Mouse (Mus musculus) T-helper 2 cell (primary cell): ENCODE measurements around the gene Nrg3.
"Not testable (repeated sequence)": the region's sequence is repeated elsewhere in the genome, so short reads cannot be mapped to it uniquely, and the experiment has no call there.

Experiments
- in situ Hi-C: fragments of 300-600 bp; cut with MboI, MseI; formaldehyde crosslinking; loops from one replicate; pipeline ENCODE4 v1.15.1; 2025; ENCODE audit warnings: high pct_unique_total_duplicates

The Nrg3 gene

DNA sequence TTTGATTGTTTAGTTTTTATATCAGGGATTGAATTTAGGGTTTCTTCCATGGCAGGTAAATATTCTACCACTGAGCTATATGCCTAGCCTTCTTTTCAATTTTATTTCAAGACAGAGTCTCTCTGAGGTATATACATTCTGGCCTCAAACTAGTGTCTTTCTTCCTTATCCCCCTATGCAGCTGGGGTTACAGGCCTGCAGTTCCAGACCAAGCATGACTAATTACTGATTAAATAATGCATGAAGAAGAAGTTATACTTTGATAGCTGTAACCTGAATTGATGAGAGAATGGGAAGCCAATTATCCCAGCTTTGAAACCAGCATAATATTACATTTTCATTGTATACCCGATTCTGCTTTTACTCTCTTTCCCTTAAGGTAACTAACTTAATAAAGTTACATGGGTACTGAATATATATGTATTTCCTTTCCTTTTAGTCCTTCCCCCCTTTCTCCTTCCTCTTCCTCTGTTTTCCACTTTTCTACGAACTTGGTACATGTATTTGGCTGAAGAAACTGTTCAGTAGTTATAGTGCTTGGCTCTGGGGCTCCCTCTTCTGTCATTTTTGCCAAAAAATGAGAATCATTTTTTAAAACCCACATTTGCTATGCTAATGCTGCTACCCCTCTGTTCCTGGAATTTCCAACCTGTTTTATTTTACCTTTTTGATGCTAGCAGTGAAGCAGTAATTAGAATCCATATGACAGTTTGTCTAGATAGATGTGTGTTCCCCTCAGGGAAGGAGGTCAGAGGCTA is 843.8 kb downstream of the Nrg3 start:
- in situ Hi-C loops: loop anchor here (10.0 kb wide), 1 partner anchor 744 kb away; no protein-coding TSS in a partner anchor

GRCm38 (mm10) chr14:38616969-38617368 is 855.9 kb downstream of the Nrg3 start:
- in situ Hi-C loops: no loop called here

- in situ Hi-C loops: no loop called here
Observed at GRCm38 (mm10) chr14:38597735-38598134, 875.2 kb downstream of the Nrg3 start.

DNA sequence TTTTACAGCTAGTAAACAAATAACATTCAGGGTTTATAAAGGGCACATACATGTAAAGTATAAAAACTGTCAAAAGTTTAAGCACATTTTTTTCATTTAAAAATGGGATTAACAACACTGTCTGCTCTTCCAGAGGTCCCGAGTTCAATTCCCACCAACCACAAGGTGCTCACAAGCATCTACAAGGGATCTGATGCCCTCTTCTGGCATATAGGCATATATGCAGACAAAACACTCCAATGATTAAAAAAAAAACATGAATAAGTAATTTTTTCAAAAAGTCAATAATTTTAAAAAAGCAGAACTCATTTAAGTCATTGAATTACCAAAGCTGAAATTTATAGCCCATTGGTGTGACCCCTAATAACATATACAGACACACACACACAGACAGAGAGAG is 878.6 kb downstream of the Nrg3 start:
- in situ Hi-C loops: no loop called here

DNA sequence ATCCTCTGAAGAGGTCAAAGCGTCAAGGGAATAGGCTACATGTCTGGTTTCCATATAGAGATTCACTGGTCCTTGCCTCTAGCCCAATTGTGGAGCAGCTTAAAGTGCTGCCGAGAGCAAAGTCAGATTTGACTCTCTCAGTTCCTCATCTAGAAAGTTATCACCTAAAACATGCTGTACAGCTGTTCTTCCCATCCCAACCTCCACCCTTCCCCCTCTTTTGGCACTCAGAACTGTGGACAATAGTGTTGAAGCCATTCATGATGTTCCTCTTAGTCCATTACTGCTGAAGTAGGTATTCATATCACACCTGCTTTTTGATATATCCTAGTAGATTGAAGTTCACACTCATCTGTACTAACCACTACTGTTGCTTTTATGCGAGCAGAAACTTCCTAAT is 896.1 kb downstream of the Nrg3 start:
- in situ Hi-C loops: no loop called here

DNA sequence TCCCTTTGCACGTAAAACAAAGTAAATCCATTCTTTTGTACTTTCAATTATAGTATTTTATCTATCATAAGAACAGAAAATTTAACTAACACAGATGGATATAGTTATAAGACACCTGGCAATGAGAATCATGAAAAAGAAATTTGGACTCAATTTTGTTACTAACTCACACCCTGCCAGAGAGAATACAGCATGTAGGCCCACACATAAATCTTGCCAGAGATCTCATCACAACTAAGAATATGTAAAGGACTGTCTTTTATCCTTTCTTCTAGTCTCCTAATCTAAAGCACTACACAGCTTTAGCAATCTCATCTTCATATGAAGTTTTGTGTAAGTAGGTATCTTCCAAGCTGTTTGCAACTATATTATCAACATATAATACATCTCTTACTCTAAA is 904.7 kb downstream of the Nrg3 start:
- in situ Hi-C loops: no loop called here

DNA sequence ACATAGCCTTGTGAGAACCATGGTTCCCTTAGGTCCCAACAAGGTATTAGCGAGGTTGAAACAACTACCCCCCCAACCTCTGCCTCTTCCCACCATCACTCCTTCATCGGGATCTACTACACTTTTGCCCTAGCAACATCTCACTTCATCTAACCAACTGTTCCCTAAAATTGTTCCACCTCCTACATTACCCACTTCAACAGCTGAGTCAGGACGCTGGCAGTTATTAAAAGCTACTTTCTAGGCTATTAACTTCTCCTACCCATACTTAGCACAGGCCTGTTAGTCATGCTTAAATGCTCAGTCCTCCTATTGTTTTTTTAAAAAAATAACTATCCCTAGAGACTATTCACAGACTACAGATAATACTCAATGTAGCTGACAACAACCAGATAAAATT is 906.7 kb downstream of the Nrg3 start:
- in situ Hi-C loops: no loop called here

DNA sequence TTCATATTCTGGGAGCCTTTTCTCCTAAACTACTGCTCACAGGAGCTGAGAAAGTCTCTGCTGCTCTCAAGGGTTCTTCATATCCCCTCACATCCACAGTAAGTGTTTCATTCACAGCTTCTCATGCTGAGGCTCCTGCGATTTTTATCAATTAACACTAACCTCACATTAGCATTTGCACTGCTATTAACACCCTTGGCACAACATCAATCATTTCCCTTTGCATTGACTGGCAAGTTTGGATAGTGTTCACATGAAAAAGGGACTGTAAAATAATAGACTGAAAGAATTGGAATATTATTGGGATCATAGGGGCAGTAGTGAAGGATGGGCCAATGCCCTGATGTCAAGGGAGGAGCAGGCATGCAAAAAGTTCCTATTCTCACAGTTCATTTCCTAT is 918.3 kb downstream of the Nrg3 start:
- in situ Hi-C loops: no loop called here

DNA sequence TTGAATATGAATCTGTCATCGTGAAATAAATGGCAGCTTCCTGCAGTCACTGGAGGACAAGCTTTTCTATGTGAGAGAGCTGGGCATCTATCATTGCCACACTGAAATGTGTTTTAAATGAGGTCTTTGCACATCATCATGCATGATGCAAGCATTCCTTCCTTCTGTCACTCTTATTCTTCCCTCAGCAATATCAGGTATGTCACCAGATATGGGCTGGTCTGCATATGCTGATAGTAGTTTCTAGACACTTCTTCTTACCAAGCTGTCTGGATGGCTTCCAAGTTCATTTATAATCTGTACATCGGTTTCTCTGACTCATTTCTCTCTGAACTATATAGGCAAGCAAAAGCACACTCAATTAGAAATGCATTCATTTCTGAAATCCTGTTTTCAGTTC is 925.6 kb downstream of the Nrg3 start:
- in situ Hi-C loops: no loop called here

GRCm38 (mm10) chr14:38535181-38535580 is 937.7 kb downstream of the Nrg3 start:
- in situ Hi-C loops: no loop called here

DNA sequence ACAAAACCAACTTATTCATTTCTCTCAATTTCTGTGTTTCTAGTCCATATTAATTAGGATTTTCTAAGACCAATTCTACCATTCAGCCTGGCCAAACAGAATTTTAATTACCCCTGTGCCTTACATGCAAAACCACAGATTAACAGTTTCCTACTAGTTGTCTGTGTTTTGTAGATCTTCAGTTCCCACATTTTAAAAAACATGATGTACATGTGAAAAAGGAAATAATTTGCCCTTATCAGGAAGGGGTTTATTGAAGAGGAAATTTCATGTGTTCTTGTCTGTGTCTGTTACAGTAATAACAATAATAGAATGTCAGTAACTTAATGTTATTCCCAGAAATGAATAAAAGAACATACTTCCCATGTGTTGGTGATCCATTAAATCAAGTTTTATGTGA is 939.4 kb downstream of the Nrg3 start:
- in situ Hi-C loops: no loop called here

- in situ Hi-C loops: no loop called here
Observed at GRCm38 (mm10) chr14:38516232-38516631, 956.7 kb downstream of the Nrg3 start.

DNA sequence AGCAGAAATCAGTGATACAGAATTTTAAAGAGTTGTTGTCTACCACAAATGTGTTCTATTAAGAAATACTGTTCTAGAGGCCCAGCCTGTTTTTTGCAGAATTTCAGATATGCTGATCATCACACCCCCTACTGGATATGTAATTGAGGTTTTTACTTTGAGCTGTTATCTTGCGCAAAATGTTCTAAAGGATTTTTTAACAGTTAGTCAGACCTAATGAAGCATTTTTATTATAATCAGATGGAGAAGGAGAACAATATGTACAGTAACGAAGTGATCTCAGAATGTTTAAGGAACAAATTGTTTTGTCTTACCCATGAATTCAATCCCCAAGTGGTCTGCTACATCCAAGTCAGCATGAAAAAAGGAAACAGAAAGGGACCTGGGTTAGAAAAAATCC is 963.9 kb downstream of the Nrg3 start:
- in situ Hi-C loops: no loop called here

- in situ Hi-C loops: no loop called here
Observed at GRCm38 (mm10) chr14:38494970-38495369, 977.9 kb downstream of the Nrg3 start.

- in situ Hi-C loops: no loop called here
Observed at GRCm38 (mm10) chr14:38447086-38447485, 1025.8 kb downstream of the Nrg3 start.

DNA sequence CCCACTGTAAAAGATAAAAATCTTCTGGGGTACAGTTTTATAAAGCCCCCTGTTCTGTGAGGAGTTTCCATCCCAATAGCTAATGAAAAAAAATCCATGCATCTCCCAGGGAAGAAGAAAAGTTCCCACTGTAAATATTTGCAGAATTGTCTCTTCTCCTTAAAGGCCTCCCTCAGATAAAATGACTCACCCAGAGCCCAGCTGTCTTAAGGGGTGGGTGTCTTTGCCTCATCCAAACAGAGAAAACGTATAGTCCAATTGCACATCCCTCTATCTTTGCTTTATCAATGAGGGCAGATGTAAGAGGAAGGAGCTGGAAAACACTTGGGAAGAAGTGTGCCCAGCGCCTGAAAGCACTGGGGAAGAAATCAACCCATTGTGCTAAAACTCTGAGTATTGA is 1028.1 kb downstream of the Nrg3 start:
- in situ Hi-C loops: no loop called here

DNA sequence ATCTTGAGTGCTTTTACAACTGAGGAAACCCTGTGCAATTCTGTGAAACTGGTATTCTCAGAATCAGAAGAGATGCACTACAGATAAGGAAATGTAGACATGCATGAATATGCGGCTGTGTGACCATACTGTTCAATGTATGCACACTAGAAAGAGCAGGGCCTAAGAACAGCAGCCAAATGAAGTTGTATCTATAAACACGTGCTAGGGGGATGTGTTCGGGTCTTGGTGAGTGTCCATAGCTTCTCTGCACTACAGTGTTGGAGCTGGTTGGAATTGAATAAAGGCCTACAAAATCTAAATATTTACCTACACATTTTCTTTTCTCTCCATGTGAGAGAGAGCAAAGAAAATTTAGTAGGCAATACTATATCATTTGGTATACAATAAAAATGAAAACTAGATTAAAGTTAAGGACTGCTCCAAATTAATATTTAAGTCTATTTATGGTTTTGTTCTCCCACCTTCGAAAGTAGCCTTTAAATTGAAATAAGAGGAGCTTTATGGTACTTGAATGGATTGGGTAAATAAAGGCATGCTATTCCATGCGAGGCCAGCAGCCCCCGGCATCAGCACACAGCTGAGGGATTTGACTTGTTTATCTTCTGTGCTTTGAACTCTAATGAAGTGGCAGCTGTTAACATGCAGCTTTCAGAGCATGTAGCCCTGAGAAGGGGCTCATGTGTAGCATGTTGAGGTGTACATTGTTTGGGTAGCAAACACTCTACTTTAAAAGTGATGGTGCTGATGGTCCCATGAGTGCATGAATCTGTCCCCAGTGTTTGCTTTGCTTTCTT is 1038.9 kb downstream of the Nrg3 start:
- in situ Hi-C loops: no loop called here

GRCm38 (mm10) chr14:38374660-38375059 is 1098.2 kb downstream of the Nrg3 start:
- in situ Hi-C loops: no loop called here

DNA sequence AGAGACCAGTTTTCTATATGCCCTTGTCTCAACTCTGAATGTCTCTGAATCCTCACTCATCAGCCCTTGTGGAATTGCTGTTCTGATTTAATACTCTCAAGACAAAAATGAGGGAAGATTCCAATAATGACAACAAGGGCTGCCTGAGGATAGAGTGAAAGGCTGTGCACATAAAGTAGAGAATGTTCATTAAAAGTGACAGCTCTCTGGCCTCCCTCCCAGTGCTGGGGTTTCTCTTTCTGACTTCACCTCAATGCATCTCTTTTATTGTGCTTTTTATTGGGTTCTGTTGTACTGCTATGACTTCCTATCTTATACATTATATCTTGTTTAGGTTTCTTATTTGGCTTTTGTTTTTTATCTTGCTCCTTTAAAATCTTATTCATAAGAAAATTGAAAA is 1131.9 kb downstream of the Nrg3 start:
- in situ Hi-C loops: no loop called here

GRCm38 (mm10) chr14:38322841-38323240 is 1150.0 kb downstream of the Nrg3 start:
- in situ Hi-C loops: not testable (repeated sequence)

GRCm38 (mm10) chr14:38320619-38321340 is 1152.1 kb downstream of the Nrg3 start:
- in situ Hi-C loops: no loop called here
